Mouse (Mus musculus) frontal cortex, adult 2 months (tissue): ENCODE data around the gene Dleu7. TPM values are rescaled to one million over a fixed set of nuclear protein-coding genes. Genes with fewer than 3 reads are reported as not detected.
A peak's percentile ranks its signal among the peaks of the same experiment; 100 is the strongest.

Experiments
- DNase-seq, 2 experiments: peaks; one replicate each; pipeline ENCODE4 v3.0.0; 2022; ENCODE audit warnings: low spot score in 1 of 2; ENCODE audit errors: extremely low spot score in 1 of 2
- polyA plus RNA-seq: library from polyadenylated mRNA; depleted of rRNA; stranded (reverse); fragments of >200 nt; gene quantifications from 2 replicates; pipeline ENCODE4 v1.2.3, GENCODE M21; 2012

The Dleu7 gene
- polyA plus RNA-seq, 1 experiment = 7.6 TPM

DNA sequence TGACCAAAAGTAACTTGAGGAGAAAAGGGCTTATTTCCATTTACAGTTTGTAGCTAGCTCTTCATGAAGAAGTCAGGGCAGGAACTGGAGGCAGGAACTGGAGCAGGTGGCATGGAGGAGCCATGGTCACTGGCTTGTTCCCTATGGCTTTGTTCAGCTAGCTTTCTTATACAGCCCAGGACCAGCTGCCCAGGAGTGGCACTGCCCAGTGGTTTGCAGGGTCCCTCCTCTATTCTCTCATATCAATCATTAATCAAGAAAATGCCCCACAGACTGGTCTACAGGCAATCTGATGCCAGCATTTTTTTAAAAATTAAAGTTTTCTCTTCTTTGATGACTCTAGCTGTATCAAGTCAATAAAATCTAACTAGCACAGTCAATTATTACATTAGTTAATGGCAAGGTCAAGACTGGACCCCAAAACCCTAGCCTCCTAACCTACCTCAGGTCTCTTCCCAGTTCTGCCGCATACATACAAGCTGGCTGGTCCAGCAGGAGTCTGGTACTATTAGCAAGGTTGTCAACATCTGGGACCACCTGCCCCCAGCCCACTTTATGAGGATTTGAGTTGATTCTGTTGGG, 1.4 kb downstream of the Dleu7 start:
- DNase-seq = no peak

DNA sequence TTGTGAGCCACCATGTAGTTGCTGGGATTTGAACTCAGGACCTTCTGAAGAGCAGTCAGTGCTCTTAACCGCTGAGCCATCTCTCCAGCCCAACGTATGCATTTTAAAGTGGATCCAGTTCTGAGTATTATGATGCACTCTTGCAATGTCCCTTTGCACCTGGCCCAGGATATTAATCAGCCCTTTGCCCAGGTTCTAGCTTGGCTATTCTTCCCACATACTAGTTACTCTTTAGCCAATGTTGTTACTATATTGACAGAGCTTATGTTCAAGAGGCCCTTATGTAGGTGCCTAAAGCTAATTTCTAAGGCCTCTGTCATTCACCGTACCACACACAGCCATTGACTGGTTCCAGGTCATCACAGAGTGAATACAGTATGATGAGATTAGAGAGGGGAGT, 4.1 kb downstream of the Dleu7 start:
- no peak for DNase-seq

DNA sequence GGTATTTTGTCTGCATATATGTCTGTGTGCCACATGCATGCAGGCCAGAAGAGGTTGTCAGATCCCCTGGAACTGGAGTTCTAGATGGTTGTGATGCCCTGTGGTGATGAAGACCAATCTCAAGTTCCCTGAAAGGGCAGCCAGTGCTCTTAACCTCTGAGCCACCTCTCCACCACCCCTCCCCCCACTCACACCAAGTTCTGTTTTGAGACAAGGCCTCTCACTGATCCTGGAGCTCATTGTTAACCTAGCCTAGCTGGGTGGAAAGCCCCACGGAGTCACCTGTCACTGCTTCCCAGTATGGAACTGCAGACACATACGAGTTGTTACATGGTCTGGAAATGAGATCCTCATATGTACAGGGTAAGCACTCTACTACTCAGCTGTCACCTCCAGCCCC, 9.9 kb downstream of the Dleu7 start:
- DNase-seq = no peak

DNA sequence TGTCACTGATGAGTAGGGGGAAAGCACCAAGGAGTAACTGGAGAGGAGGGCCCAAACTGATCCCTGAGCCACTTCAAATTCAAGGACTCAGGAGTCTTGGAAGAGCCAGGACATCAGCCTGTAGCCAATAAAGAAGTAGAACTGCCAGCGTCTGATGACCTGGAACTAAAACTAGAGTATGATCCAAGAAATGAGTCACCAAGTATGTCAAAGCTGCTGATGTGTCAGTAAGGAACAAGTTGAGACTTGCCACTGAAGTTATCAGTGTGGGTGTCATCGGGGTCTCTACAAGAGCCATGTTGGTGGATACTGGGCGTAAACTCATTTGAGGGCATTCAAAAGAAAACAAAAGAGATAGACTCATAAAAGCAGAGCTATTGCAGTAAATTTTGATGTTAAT, 19.2 kb downstream of the Dleu7 start:
- no peak for DNase-seq

DNA sequence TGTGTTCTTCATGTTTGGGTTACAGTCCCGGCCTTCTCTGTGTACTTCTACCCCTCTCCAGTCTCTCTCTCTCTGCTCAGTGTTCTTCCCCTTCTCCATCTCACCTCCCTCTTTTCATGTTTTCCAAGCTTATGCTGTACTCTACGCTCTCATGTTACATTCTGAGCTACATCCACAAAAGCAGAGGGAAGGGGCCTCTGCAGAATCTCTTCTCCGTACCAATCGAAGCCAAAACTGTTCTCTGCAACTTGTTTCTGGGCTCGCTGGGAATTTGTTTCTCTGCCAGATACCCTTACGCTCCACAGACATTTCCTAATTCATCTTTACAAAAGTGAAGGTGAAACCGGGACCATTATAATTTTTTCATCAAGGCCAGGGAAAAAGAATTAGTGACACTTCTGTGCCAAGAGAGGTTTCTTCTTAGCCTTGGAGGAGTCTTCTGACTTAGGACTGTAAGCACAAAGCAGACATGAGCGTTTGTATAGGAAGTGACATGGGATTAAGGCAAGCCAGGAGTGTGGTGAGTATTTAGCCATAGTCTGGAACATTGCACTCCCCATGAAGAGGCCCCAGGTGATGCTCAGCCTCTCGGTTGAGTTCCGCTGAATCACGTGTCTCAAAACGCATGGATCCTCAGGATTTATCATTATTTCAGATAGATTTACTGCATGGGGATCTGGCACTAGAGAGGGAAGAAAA, 22.0 kb downstream of the Dleu7 start:
- no peak for DNase-seq

DNA sequence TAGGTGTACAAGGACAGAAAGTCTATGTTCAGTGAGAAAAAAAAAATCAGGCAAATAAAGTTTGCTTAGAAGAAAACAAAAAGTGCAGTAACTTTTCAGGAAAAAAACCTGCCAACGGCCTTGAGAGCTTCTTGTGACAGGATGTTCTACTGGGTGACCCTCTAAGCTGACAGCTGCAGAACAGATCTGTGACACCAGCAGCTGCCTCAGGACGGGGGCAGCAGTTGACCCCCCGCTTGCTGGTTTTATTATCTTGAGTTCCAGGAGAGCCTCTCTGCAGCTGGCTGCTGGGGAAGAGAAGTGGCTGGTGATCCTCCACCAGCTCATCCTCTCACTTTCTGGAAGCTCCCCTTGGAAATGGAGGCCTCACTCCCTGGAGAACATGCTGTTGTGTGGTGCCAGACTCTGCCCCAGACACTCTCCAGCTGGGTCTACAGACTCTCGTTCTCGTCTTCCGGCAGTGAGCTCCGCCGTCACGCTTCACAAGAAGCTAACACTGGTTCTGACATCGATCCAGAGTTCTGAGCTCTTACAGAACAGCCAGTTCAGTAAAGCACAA, 33.8 kb downstream of the Dleu7 start:
- DNase-seq = no peak

DNA sequence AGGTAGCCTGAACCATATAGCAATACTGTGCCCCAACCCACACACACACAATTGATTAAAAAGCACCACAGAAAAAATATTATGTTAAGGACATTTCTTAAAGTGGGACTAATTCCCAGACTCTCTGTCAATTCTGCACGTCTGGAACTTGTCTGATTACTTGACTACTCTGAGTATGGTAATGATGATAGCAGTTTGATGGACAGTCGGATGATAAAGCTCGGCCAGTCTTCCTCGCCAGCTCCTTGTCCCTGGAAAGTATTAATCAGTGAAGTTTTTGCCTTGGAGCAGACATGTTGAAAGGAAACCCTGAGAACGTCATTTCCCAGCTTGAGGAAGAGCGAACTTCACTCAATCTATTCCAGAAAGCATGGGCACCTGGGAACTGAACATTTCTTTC, 34.7 kb downstream of the Dleu7 start:
- DNase-seq = no peak

DNA sequence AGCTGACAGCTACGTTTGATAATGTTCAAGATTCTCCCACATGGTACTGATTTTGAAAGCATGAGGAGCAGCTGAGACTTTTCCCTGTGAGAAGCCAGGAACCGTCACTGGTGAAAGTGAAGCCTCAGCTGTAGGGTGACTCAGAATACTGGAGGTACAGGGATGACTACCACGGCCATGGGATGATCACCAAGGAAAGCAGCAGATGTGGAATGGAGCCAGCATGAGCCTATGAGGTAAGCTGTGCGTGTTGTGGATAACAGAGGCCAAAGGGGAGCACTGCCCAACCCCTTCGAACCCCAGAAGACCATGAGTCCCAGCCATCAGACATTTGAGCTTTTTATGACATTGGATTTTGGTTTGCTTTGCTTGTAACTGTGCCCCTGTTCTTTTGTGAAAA, 36.8 kb downstream of the Dleu7 start:
- no peak for DNase-seq

DNA sequence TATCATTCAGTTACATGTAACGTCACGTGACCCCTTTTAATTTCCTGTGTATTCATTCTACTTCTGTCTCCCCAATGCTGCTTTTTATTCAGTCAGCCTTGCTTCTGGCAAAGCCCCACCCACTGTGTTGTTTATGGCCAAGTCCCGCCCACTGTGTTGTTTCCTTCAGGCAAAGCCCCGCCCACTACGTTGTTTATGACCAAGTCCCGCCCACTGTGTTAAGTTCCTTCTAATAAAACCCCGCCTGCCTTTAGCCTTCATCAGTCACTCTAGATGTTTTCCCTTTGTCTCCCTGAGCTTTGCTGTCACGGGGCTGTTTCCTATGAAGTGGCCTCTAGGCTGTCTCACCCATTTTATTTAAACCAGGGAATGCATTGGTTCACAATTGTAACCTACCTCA, 38.5 kb downstream of the Dleu7 start:
- no peak for DNase-seq

DNA sequence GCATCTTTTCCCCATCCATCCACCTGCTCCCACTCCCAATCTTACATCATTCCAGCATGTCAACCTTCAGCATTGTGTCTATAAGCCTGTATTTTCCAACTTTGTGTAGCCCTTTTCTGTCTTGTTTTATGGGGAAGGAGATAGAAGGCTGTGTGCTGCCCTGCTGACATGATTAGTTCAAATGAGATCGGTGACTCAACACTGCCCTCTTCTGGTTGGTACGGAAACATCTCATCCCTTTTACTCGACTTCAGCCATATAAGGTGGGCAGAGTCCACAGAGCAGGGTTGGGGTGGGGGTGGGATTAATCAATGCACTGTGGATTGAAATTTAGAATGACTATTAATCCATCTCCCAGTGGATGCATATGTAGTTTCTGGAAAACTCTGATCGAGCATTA, 40.8 kb downstream of the Dleu7 start:
- DNase-seq = peak; percentile 34 to 88

DNA sequence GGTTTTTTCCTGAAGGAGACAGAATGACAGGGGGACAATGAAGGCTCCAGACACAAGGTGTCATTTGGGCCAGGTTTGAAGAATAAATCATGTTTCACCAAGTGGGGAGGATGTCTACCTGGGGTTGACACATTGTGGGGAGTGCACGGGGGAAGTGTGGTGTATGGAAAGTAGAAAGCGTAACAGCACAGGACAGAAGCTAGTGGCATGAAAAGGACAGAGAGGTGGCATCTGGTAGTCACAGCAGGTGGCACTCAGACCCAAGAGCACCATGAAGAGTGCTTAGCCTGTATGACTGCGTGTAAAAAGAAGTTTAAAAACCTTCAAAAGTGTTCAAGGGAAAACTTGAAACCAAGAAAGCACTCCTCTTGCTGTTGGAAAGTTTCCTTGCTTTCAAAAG, 42.8 kb downstream of the Dleu7 start:
- no peak for DNase-seq

DNA sequence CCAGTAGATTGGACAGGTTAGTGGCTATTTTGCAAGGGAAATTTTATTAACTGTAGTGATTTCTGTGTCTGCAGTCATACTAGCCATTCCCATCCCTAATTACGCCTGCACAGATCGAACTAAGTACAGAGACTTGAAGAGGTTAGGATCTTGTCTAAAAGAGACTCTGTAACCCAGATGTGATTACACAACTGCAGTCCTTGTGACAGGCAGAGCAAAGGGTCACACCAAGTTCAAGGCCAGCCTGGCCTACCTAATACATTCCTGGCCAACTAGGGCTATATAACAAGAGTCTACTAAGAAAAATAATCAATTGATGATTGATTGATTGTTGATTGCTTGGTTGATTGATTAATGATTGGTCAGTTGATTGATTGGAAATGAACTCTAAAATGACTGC, 43.6 kb downstream of the Dleu7 start:
- no peak for DNase-seq

DNA sequence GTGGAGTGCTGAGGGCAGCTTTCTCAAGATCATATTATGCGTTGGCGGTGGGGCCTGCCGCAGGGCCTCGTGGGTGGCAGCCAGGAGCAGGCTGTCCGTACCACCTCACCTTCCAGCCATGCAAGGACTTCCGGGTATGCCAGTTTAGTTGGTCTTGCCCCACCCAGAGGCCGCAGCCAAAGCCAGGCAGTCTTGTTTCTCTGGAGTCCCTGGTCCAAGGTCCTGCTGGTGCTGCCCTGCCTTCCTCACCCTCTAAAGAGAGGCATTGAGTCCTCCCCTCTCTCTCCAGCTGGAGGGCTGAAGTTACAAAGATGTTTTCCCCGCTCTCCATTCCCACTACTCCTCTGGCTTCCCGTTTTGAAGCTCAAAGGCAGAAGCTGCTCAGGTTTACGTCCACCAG, 44.1 kb downstream of the Dleu7 start:
- DNase-seq = no peak

DNA sequence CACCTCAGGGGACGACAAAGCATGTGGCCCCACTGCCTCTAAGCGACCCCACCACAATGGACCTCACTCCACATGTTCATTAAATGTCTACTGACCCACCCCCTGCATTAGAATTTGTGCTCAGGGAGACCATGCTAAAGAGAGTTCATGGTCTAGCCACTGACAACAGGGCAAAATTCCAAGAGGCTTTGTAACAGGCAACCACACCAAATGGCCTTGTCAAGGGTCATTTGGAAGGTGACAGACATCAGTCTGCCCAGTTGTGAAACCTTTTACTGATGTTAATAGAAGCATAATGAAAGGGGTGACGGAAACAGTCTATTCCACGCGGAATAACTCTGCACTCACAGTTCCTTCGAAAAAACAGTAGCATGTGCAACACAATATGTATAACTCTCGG, 44.5 kb downstream of the Dleu7 start:
- no peak for DNase-seq

DNA sequence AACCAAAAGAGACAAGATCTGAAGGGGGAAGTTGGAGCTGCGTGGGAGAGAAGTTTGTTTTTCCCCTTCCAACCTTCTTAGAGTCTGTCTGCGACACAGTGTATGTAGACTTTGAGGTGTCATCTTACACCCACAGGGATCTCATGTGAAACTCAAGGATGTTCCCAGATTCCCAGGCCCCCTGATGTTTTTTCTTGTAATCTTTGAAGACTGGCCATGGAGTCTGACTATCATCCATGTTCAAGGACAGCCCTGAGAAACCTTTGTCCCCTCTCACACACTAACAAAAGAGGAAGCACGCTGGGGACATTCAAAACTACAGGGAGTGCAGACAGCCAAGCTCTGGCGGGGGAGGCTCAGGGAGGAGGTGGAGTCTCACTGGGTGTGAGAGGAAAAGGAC, 47.3 kb downstream of the Dleu7 start:
- no peak for DNase-seq

DNA sequence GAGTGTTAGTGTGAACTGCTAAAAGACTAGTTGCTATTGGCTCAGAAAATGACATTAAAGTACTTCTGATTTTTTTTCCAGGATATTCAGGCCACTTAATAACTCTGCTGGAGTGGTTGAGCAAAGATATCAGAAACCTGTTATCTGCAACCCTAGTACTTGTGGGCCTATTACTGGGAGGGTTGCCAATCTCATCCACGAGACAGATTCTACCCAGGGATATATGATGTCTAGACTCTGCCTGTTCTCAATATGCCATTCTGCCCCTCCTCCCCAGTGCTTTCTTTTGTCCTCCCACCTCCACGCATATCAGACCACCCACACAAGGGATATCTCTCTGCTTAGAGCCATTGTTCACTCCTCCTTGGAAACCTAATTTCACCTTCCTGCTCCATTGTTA, 49.3 kb downstream of the Dleu7 start:
- DNase-seq = no peak

DNA sequence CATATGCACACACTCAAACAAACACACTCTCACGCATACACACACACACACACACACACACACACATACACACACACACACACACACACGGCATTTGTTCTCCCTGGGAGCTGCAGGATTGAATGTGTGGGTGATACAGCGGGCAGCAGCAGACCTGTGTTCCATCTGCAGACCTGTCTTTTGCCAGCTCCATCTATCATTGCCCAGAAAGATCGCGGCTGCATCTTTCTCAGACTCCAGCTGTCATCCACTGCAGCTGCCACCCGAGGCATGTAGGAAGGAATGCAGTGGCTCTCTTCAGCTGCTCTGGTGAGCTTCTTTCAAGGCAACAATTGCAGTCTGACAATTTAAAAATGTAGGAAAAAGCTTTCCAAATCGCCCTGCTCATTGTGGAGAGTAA, 56.9 kb downstream of the Dleu7 start:
- peak in 1 of 2 experiments; percentile 20 for DNase-seq

DNA sequence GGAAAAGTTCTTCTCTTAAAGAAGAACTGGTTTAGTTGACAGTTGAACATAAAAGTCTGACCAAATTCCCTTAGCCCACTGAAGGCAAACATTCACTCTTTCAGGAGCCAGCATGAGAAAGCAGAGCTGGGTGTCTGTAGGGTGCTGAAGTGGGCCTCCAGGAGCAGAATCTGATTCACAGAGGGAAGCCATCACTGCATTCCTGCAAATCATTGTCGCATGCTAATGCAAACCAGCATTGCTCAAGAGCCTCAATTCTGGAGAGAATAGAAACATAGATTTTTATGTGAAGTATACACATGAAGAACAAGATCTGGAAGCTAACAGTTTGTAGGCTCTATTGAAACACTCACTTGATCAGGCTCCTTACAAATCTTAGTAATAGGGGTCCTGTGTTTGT, 57.6 kb downstream of the Dleu7 start:
- no peak for DNase-seq

DNA sequence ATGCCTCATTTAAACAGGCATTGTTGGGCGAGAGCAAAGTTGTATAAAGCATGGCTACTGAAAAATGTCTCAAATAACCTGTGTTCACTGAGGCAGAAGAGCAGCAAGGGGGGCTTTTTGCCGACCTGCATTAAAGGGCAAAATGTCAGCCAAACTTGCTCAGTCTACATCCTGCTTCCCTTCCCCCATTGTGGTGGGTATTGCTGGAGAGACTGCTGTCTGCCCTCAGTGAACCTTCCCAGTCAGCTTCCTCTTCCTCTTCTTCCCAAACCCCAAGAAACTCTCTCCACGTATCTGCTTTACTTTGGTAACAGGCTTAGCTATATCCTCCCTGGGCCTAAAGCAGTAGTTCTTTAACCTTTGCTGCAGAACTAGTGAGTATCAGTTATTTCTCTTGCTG, 61.9 kb downstream of the Dleu7 start:
- DNase-seq = no peak

DNA sequence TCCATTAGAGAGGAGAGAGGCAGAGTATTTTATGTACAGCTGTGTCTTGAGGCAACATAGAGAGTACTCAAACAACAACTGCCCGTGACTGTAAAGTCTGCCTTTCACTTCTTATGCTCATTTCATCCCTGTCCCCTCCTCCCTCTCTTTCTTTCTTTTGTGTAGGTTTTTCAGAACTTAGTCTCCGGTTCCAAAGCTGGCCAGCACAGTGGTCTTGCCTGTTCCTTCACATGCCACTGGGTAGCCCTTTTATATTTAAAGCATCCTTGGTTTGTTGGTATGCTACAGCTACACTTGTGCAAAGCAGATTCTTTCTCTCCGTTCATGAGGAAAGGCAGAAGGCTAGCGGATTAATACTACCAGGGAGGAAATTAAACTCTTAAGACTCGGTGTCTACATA, 65.7 kb downstream of the Dleu7 start:
- DNase-seq = no peak

DNA sequence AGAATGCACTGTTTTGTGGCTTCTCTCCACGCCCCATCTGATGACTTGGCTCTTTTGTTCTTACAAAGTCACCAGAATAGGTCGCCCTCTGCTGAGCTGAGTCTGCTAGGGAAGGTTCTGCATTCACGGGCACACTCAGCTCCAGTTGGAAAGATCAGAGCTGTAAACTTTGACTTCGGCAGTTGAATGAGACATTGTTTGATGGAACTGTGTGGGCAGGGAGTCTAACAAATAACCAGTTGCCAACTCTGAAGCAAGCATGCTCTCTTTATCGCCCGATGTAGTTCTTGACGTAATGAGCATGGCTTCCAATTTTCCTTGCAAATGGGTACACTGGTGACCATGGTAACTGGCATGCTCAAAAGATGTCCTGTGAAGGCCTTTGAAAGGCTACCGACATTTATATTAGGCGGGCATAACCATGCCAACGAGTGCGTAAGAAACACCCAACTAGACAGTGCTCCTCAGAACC, 66.2 kb downstream of the Dleu7 start:
- peak; percentile 2 to 60 for DNase-seq
